Mouse (Mus musculus) embryo, embryonic 9.5 days (tissue): ENCODE results near the gene Mapkapk5.

Source experiments
- DNase-seq: peaks from one replicate; pipeline ENCODE4 v3.0.0-alpha.2; 2017; ENCODE audit errors: extremely low spot score

Mapkapk5 gene

GRCm38 (mm10) chr5:121545793-121546529, at the start of gene Mapkapk5:
Mapkapk5 (minus strand) TSS chr5:121545905.
- DNase-seq: peak; percentile 97

DNA sequence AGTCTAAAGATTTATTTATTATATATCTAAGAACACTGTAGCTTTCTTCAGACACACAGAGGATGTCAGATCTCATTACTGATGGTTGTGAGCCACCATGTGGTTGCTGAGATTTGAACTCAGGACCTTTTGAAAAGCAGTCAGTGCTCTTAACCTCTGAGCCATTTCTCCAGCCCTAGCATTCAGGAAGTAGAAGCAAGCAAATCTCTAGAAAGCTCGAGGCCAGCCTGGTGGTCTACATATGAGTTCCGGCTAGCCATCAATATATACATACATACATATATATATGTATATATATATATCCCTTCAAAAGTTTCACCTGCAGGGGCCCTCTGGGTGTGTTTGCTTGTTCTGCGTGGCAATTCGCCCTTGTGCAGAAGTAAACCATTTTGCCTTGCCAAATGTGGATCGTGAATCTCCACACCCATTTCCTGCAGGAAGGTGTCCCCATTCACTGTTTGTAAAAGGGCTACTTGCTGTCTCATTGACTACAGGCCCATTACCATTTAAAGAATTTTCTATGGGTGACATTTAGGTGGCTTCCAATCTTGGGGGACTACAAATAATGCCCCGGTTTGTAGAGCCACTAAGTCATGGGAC, 49.1 kb upstream of the Mapkapk5 start:
- no peak for DNase-seq

DNA sequence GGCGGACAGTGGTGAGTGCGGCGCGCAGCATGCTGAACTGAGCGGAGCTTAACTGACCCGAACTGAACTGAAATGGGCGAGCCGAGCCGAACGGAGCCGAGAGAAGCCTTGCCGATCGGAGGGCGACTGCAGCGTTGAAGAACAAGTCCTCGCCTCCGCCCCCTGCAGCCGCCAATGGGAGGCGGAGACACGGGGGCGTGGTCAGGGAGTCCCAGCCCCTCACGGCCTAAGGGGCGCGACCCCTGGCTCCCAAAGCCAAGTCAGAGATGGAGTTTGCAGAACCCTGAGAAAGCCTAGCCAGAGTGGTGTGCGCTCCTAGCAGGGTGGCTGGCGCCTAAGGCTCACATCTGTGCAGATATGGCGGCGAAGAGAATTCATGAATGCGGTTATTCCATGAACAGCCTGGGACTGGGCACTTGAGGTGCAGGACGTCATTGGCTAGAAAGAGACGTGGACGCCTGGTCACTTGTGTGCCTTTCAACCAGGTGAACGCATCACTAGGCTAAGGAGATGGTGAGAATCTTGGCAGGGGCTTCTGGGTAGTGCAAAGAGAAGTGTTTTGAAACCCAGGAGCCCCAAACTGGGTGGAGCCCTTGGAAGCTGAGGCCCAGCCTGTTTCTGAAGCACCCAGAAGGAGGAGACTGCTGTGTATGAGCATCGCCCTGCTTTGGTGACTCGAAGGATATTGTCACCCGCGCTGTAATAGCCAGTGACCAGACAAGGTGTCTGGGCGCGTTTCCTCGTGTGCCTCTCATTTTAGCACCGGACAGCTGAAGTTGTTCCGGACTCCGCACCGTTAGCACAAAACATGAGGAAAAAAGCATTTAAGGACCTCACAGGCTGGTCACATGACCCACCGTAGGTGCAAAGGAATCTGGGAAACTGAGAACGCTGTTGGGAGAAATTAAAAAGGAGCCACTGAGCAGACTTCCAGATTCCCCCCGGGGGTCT, 48.0 kb upstream of the Mapkapk5 start, which contains the start of gene Aldh2:
Aldh2 (minus strand) TSS at position 374 of the 951 bp plus-strand sequence.
- peak; percentile 91 for DNase-seq

DNA sequence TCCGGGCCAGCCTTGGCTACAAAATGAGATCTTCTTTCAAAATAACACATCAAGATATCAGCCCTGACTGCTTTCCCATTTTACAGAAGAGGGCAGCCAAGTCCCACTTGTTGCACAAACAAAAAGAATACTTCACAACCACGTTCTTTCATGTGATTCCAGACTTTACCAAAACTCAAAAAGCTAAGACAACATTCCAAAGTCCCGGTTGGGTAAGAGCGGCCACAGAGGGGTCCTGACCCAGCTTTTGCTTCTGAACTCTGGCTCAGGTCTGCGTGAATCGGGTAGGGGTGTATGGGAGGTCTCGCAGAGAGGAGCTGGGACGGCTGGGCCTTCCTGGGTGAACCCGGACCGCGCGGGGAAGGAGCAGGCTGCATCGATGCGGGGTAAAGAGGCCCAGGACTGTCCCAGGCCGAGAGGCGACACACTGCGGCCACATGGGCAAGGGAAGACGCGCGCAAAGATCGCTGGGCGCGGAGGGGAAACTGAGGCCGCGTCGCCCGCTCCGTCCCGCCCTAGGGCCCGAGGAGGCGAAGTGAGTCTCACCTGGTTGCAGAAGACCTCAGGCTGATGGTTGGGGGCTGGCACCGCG, 47.2 kb upstream of the Mapkapk5 start:
- DNase-seq: no peak

DNA sequence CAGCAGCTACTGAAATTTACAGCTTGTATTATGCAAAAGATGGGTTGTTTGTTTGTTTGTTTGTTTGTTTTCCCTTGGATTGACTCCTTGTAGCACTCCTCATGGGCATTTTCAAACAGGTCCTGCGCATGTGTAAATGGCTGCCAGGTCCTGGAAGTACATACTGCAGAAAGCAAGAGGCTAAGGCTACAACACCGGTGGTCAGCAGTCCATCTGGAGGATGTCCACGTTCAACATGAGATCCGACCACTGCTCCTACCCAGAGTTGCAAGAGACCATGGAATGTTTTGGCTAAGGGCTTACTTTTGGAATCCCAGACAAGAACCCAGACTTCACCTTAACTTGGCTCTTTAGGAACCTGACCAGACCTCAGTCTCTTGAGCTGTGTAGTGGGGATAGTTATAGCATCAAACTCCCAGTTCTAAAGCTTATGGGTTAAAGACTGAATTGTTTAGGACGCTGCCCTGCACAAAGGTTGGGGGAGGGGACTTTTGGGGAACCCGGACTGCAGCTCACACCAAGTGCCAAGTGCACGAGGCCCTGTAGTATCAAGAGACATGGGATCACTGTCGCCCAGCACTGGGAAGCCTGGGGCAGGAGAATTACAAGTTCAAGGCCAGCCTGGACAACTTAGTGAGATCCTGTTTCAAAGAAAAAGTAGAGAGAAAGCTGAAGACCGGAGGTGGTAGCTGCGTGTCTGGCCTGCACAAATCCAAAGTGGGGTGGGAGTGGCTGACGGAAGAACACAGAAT, 46.5 kb upstream of the Mapkapk5 start:
- DNase-seq: no peak

DNA sequence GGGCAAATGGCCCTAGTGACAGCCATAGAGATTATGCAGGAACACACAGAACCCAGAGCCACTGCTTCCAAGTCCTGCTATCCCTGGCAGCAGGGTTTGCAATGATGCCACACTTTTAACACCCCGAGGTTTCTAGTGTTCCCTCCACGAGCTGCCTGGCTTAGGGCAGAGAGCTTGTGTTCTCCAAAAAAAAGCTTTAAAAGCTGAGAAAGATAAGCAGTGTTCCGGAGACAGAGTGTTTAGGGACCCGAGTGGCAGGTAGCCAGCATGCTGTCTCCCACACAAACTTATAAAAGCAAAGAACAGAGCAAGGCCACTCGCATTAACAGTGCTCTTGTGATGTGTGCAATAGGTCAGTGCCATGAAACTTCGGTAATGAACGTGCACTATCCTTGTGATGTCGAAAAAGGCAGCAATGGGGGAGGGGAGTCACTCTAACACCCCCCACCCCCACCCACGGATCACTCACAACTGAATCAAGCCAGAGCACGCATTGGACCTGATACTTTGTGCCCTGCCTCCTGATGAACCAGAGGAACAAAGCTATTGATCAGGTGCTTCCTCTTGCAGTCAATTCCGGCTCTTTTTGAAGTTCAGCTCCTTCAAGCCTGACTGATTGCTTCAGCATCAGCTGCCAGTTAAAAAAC, 45.8 kb upstream of the Mapkapk5 start:
- no peak for DNase-seq

DNA sequence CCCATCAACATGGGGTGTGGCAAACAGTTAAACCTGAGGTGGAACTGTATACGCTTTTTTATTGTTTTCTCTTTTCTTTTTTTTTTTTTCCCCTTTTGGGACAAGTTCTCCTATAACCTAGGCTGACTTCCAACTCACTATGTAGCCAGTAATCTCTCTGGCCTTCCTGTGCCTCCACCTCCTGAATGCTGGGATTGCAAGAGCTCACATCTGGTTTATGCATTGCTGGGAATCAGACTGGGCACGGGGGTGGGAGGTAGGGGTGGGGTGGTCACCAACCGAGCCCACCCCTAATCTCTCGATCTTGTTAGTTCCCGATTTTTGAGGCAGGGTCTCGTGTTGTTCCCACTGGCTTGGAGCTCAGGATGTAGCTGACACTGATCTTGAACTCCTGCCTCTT, 44.2 kb upstream of the Mapkapk5 start:
- DNase-seq: no peak

DNA sequence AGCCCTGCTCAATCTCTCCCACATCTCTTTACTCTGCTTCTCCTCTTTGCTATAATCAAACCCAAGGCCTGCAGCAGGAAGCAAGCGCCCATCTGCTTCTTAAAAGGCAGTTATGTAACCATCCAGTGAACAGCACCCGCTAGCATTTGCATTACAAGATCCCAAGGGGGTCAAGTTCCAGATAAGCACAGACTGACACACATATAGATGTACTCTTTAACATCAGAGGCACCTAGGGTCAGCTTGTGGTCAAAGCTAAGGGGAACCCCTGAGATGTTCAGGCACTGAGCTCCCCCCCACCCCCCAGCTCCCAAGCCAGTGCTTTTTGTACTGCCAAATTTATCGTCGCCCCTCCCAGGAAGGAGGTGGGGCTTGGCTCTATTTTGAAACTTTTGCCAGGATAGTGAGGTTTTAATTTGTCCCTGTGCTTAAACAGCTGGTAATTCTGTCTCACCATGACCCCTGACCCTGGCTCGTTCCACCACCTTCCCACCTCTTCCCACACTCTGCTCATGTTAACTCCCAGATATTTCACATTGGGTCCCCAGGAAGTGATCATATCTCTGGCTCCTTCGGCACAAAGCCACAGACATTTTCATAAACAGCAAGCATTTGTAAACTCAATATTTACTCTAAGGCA, 40.8 kb upstream of the Mapkapk5 start:
- DNase-seq: no peak

- no peak for DNase-seq
These were observed 40.0 kb upstream of the Mapkapk5 start for GRCm38 (mm10) chr5:121585699-121586098.

DNA sequence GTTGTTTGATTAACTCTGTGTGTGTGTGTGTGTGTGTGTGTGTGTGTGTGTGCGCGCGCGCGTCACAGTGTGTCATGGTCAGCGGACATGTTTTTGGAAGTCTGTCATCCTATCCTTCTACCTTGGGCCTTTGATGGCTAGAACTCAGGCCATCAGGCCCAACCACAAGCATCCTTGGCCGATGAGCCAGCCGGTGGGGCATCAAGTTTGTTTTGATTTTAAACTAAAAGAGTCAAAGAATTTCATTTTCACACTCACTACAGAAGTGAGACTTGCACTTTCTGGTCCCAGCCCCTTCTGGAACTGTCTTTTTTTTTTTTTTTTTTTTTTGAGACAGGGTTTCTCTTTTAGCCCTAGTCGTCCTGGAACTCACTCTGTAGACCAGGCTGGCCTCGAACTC, 39.3 kb upstream of the Mapkapk5 start:
- no peak for DNase-seq

- no peak for DNase-seq
These were observed 38.2 kb upstream of the Mapkapk5 start for GRCm38 (mm10) chr5:121583765-121584501.

DNA sequence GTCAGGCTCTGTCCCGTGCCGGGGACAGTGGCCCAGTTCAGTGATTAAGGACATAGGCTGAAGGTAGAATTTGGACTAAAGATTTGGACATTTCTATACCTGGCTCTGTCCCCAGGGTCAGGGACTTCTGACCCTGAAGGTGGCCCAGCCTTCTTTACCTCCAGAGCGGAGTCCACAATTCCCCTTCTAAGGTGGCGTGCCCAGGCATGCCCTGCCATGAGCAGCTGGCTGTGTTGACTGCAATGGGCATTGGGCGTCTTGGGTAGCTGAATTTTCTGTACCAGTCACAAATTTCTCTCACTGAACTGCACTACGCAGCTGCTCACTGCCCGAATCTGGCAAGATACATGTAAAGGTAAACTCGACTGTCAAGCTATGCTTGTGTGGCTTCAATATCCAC, 36.2 kb upstream of the Mapkapk5 start:
- no peak for DNase-seq

- DNase-seq: no peak
These were observed 31.3 kb upstream of the Mapkapk5 start for GRCm38 (mm10) chr5:121576927-121577488.

GRCm38 (mm10) chr5:121575867-121576266, 30.2 kb upstream of the Mapkapk5 start:
- no peak for DNase-seq

GRCm38 (mm10) chr5:121574145-121574544, 28.4 kb upstream of the Mapkapk5 start:
- no peak for DNase-seq

- DNase-seq: no peak
These were observed 25.1 kb upstream of the Mapkapk5 start for GRCm38 (mm10) chr5:121570787-121571186.

GRCm38 (mm10) chr5:121569881-121570420, 24.2 kb upstream of the Mapkapk5 start:
- no peak for DNase-seq

DNA sequence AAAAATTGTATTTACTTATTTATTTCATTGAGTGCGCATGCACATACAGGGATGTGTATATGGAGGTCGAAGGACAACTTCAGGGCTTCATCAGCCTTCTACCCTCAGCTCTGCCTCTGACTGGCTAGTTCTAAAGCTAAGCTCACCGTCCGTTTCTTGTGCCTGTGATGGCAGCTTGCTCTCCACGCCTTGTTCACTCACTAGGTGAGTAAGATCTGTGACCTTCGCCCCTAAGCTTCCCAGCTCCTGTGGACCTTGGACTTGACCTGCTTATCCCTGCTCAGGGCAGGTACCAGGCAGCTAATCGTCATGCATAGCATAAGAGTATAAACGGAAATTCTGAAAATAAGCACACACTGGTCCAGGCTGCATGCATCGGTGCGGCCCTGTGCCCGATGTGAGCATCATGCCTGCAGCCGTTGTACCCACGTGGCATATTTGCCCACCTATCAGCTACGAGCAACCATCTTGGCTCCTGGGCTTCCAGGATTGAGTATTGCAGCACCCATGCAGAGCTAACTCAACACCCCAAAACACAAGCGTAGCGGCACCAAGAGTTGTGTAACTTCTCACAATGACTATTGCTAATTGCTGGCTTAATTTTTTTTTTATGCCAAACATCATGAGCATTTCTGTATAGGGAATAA, 20.5 kb upstream of the Mapkapk5 start:
- no peak for DNase-seq
